Mouse (Mus musculus) kidney, adult 2 months (tissue): ENCODE measurements around the gene Nell2.

Experiments
- CTCF ChIP-seq: fragments of 200-500 bp; conservative IDR thresholded peaks from 2 replicates; pipeline ENCODE4 v1.5.1; 2011; ENCODE audit warnings: low read depth, mild to moderate bottlenecking, control low read depth, low read length, moderate library complexity, mixed read lengths; ENCODE audit not compliant: insufficient read depth, insufficient read length
- POLR2A ChIP-seq: fragments of 200-500 bp; IDR thresholded peaks from one replicate; pipeline ENCODE4 v1.6.1; 2011; ENCODE audit warnings: low read depth, low read length, control low read depth

DNA sequence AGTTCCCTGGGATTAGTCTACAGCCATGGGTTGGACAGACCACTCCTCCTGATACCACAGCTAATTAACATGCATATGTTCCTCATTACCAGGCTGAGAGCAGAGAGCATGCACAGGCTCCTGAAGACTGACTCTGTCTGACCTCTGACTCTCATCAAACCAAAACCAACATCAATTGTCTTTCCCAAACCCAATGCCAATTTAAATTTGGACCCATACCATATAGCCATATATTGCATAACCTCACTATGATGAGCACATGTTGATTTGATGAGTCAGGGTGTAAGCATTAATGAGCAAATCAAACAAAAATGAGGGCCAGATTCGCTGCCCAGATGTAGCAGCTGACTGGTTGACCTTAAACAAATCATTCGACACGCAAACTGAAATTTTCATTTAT is 51.9 kb downstream of the Nell2 start:
- TF ChIP-seq CTCF (no peak), POLR2A (no peak)
